11 mouse cellular contexts compared by ENCODE assay signal in genomic region chr13:42980581-42980980, GRCm38 (mm10).
DNase-seq lines count a peak whose midpoint lies in the region; ATAC-seq and TF ChIP-seq lines count a peak whose summit lies in the region.
"Had no signal": no experiment of that assay in that cellular context is flagged by ENCODE, and none has a peak within 500 bp of the region (broad histone marks: within the 10 kb centered on the region; RNA-seq: fewer than 3 reads in every experiment).

No protein-coding gene starts in this region.

- TF ChIP-seq EP300 in lung, postnatal 0 days (IDR thresholded peaks at IDR 0.05) = no peak

- no peak overlapping the region for H3K27ac ChIP-seq in lung, embryonic 14.5 days (ENCODE audit: low read depth)
- H3K27ac ChIP-seq in lung, postnatal 0 days (ENCODE audit: low read length) = no peak overlapping the region
- H3K27ac ChIP-seq in neural tube, embryonic 15.5 days (replicated peaks) = 0 out of 2 replicates have a peak overlapping the region, but pooled peaks have one; percentile 30
- H3K27ac ChIP-seq: limb, embryonic 12.5 days; lung, embryonic 15.5 days had no signal

- peaks cover 2% of the 10 kb centered on the region; the same call in 1 of the 2 replicates for H3K4me1 ChIP-seq in lung, embryonic 14.5 days (ENCODE audit: insufficient read depth)
- no peaks in the 10 kb centered on the region for H3K4me1 ChIP-seq in lung, postnatal 0 days (ENCODE audit: insufficient read depth, low read depth, low read length)
- 0 out of 2 replicates have a peak, but pooled peaks cover 8% of the 10 kb centered on the region for H3K4me1 ChIP-seq in neural tube, embryonic 15.5 days
- H3K4me1 ChIP-seq: limb, embryonic 12.5 days; lung, embryonic 15.5 days had no signal

- intact Hi-C loops in heart, postnatal 25 days (cut with DNase I) = no loop called here

- no peaks in the 10 kb centered on the region for H3K9me3 ChIP-seq in lung, embryonic 14.5 days (ENCODE audit: low read depth, low read length)
- no peaks in the 10 kb centered on the region for H3K9me3 ChIP-seq in lung, postnatal 0 days (ENCODE audit: low read length)
- no peaks in the 10 kb centered on the region for H3K9me3 ChIP-seq in neural tube, embryonic 15.5 days (replicated peaks)
- H3K9me3 ChIP-seq: limb, embryonic 12.5 days; lung, embryonic 15.5 days had no signal

- no peak overlapping the region for H3K4me2 ChIP-seq in lung, embryonic 14.5 days
- H3K4me2 ChIP-seq in lung, postnatal 0 days (replicated peaks; ENCODE audit: low read depth, low read length) = no peak overlapping the region
- H3K4me2 ChIP-seq in neural tube, embryonic 15.5 days = no peak overlapping the region
- H3K4me2 ChIP-seq: limb, embryonic 12.5 days; lung, embryonic 15.5 days had no signal

- peak; percentile 9 to 24 for DNase-seq in heart, adult 18-20 months
- DNase-seq in heart, postnatal 25 days (ENCODE audit: low spot score) = no peak
- DNase-seq in lung, embryonic 14.5 days = peak; percentile 30
- DNase-seq in lung, postnatal 0 days (ENCODE audit: low spot score) = no peak
- DNase-seq in cerebellum, postnatal 14 days = peak; percentile 33 to 67
- no peak for DNase-seq in ovary, postnatal 10 days (ENCODE audit: low spot score)
- DNase-seq: layer of hippocampus, adult 9-11 months; thymus, adult 2 months had no signal

- TF ChIP-seq CTCF in lung, embryonic 14.5 days (IDR thresholded peaks at IDR 0.05; ENCODE audit: low read depth) = no peak
- no peak for TF ChIP-seq CTCF in lung, postnatal 0 days (IDR thresholded peaks at IDR 0.05)

- ATAC-seq in lung, embryonic 14.5 days (ENCODE audit: insufficient read depth) = no peak
- no peak for ATAC-seq in lung, postnatal 0 days
- ATAC-seq in neural tube, embryonic 15.5 days (ENCODE audit: low FRiP score) = no peak

- H3K9ac ChIP-seq in lung, embryonic 14.5 days = no peak overlapping the region
- no peak overlapping the region for H3K9ac ChIP-seq in lung, postnatal 0 days (replicated peaks; ENCODE audit: low read depth)
- no peak overlapping the region for H3K9ac ChIP-seq in neural tube, embryonic 15.5 days (replicated peaks)
- H3K9ac ChIP-seq: limb, embryonic 12.5 days; lung, embryonic 15.5 days had no signal

- H3K36me3 ChIP-seq in lung, embryonic 14.5 days (ENCODE audit: insufficient read depth) = no peaks in the 10 kb centered on the region
- H3K36me3 ChIP-seq in lung, postnatal 0 days (ENCODE audit: insufficient read depth, low read length) = no peaks in the 10 kb centered on the region
- no peaks in the 10 kb centered on the region for H3K36me3 ChIP-seq in neural tube, embryonic 15.5 days
- H3K36me3 ChIP-seq: limb, embryonic 12.5 days; lung, embryonic 15.5 days had no signal

- no peak overlapping the region for H3K4me3 ChIP-seq in lung, embryonic 14.5 days (ENCODE audit: low read depth, low read length)
- H3K4me3 ChIP-seq in lung, postnatal 0 days (ENCODE audit: low read depth, low read length) = no peak overlapping the region
- H3K4me3 ChIP-seq in neural tube, embryonic 15.5 days (replicated peaks) = no peak overlapping the region
- H3K4me3 ChIP-seq: limb, embryonic 12.5 days; lung, embryonic 15.5 days had no signal

- 64% methylated on average over 4 of the region's 4 CpGs for WGBS in lung, embryonic 14.5 days
- WGBS in lung, postnatal 0 days = 79% methylated on average over 4 of the region's 4 CpGs
- WGBS in neural tube, embryonic 15.5 days = 29% methylated on average over 4 of the region's 4 CpGs

- H3K27me3 ChIP-seq in lung, embryonic 14.5 days (ENCODE audit: insufficient read depth, low read length) = no peaks in the 10 kb centered on the region
- H3K27me3 ChIP-seq in lung, postnatal 0 days (replicated peaks; ENCODE audit: insufficient read depth, low read length) = no peaks in the 10 kb centered on the region
- no peaks in the 10 kb centered on the region for H3K27me3 ChIP-seq in neural tube, embryonic 15.5 days (replicated peaks)
- H3K27me3 ChIP-seq: limb, embryonic 12.5 days; lung, embryonic 15.5 days had no signal

Comparison
In these comparisons a context has a peak if more than half of its experiments do, and no peak if none do; other contexts are left out.
1. DNase-seq: peak in heart, adult 18-20 months (2 of 2), lung, embryonic 14.5 days (single experiment) and cerebellum, postnatal 14 days (2 of 2); none in heart, postnatal 25 days (single experiment), lung, postnatal 0 days (single experiment) and ovary, postnatal 10 days (single experiment).